Mouse (Mus musculus) layer of hippocampus, adult 8-10 months (tissue): ENCODE results near the gene Zbtb7b. TPM values are rescaled to one million over a fixed set of nuclear protein-coding genes. Genes with fewer than 3 reads are reported as not detected.

Source experiments
- DNase-seq, 2 experiments: peaks; one replicate each; pipeline ENCODE4 v3.0.0; 2022; ENCODE audit warnings: low spot score in 2 of 2
- total RNA-seq, 4 experiments: library from RNA; stranded (reverse); gene quantifications; 2 replicates each; pipeline ENCODE4 v1.2.4; 2022

Gene Zbtb7b
- total RNA-seq, 4 experiments from 2014 or later = 12.6 to 18.7 (median 15.9) TPM

- DNase-seq = peak in 1 of 2 experiments; percentile 36
Measured at GRCm38 (mm10) chr3:89418861-89419250, 24.3 kb upstream of the Zbtb7b start.

- peak; percentile 94 to 98 for DNase-seq
Measured at GRCm38 (mm10) chr3:89418170-89418860, 23.7 kb upstream of the Zbtb7b start, which contains the start of the genes Cks1b and Shc1. Gene Cks1b (minus strand): TSS chr3:89418383. Gene Shc1 (plus strand): TSS chr3:89418443.

- no peak for DNase-seq
Measured at GRCm38 (mm10) chr3:89417840-89418169, 23.2 kb upstream of the Zbtb7b start.

- DNase-seq = no peak
Measured at GRCm38 (mm10) chr3:89417131-89417530, 22.6 kb upstream of the Zbtb7b start.

GRCm38 (mm10) chr3:89416158-89416557 is 21.6 kb upstream of the Zbtb7b start:
- DNase-seq = no peak

- peak; percentile 100 for DNase-seq
Measured at GRCm38 (mm10) chr3:89411490-89412393, 17.2 kb upstream of the Zbtb7b start, which contains the start of gene Flad1. Gene Flad1 (minus strand): TSS chr3:89411870.

GRCm38 (mm10) chr3:89410864-89411263 is 16.3 kb upstream of the Zbtb7b start:
- DNase-seq = no peak

GRCm38 (mm10) chr3:89409701-89410100 is 15.1 kb upstream of the Zbtb7b start:
- no peak for DNase-seq

GRCm38 (mm10) chr3:89408448-89408847 is 13.9 kb upstream of the Zbtb7b start:
- no peak for DNase-seq

GRCm38 (mm10) chr3:89406887-89407286 is 12.3 kb upstream of the Zbtb7b start:
- DNase-seq = no peak

- no peak for DNase-seq
Measured at GRCm38 (mm10) chr3:89402693-89403092, 8.1 kb upstream of the Zbtb7b start, which contains the start of gene Lenep. Gene Lenep (minus strand): TSS chr3:89402793.

- no peak for DNase-seq
Measured at GRCm38 (mm10) chr3:89401329-89401728, 6.8 kb upstream of the Zbtb7b start.

GRCm38 (mm10) chr3:89396654-89397005 is 2.1 kb upstream of the Zbtb7b start:
- DNase-seq = no peak

- no peak for DNase-seq
Measured at GRCm38 (mm10) chr3:89395806-89396653, 1.5 kb upstream of the Zbtb7b start.

- no peak for DNase-seq
Measured at GRCm38 (mm10) chr3:89395419-89395805, 836 bp upstream of the Zbtb7b start.

GRCm38 (mm10) chr3:89394894-89395256 is 299 bp upstream of the Zbtb7b start:
- DNase-seq = no peak

GRCm38 (mm10) chr3:89393605-89394004 is 971 bp downstream of the Zbtb7b start:
- peak; percentile 93 to 97 for DNase-seq

- peak in 1 of 2 experiments; percentile 14 for DNase-seq
Measured at GRCm38 (mm10) chr3:89392871-89393311, 1.7 kb downstream of the Zbtb7b start.

- peak in 1 of 2 experiments; percentile 9 for DNase-seq
Measured at GRCm38 (mm10) chr3:89391663-89392511, 2.7 kb downstream of the Zbtb7b start.
